Mouse (Mus musculus) 416B (cell line): Measurements from ENCODE around the gene Slc17a3.

Experiments
- DNase-seq: peaks from one replicate; pipeline ENCODE4 v3.0.0; 2011; ENCODE audit warnings: low read depth

Gene Slc17a3

GRCm38 (mm10) chr13:23879106-23879505 lies 39.9 kb downstream of the Slc17a3 start:
- no peak for DNase-seq

DNA sequence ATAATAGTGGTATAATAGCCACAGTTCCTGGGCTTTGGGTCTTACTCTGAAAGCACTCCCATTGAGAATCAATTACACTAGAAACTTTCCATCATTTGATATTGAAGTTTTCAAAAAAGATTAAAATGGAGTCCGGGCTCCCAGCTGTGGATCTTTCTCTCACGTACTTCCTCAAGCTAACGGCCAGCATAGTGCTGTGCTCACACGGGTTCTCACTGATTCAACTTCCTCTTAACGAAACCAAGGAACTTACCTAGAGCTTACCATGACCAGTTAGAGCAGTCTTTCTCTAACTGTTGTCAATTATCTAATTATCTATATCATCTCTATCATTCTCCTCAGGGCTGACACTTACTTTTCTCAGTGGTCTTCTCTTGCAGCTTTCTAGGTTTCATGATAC lies 40.4 kb downstream of the Slc17a3 start:
- DNase-seq = peak; percentile 72

GRCm38 (mm10) chr13:23885540-23885939 lies 46.3 kb downstream of the Slc17a3 start:
- peak; percentile 88 for DNase-seq

- DNase-seq = no peak
Observed at GRCm38 (mm10) chr13:23887026-23887725, 47.9 kb downstream of the Slc17a3 start.

GRCm38 (mm10) chr13:23889011-23889605 lies 49.9 kb downstream of the Slc17a3 start:
- DNase-seq = no peak

DNA sequence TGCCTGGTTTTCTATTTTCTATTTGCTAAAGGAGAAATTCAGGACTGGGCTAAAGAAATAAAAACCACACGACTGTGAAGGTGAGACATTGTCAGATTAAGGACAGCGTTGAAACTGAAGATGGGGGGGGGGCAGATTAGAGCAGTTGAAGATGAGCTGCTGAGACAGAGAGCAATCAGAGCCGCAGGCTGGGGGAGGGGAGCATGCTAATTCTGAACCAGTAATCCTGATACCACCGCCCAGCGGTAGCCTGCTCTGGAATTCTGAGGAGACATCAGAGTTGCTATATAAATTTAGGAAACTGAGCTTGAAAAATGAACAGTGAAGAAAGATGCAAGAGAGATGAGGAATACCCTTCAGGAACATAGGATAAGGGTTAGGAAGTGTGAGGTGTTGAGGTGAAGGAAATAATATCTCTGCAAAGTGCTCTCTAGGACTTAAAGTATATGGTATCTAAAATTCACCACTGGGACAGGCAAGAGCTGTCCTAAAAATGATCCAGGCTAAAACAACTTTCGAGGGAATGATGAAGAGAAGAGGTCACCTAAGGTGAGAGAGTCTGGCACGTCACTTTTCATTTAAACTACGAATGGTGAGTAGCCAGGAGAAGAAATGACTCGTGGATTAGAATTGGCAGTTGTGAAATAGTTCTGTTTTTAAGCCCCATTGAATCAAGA lies 53.5 kb downstream of the Slc17a3 start:
- DNase-seq = peak; percentile 40

DNA sequence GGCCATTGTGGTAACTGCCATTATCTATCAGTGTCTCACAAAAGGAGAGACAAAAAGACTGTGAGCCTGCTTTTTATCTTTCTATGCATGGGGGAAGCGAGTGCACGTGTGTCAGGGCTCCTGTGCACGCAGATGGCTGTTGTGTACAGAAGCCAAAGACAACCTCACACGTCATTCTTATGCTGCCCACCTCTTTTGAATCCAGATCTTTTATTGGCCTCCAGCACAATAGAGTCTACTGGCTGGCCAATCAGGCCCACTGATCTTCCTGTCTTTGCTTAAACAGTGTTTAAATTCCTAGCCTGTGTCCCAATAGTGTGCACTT lies 54.0 kb downstream of the Slc17a3 start:
- DNase-seq = no peak

DNA sequence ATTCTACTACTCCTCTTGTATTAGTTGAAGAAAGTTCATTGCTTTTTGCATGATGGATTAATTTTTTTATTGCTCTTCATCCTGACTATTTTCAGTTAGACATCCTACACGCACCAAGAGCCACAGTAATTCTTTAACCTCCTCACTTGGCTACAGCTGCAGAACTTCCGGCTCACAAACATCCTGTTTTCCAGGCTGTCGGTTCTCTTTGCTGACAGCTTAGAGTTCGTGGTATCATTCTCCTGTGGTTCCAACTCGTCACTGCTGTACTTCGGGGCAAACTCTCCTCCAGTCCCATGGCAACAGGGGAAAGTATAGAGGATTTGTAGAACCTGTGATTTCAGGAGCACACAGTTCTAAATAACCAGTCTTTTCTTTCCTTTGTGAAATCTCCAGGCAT lies 59.0 kb downstream of the Slc17a3 start:
- no peak for DNase-seq

- DNase-seq = no peak
Observed at GRCm38 (mm10) chr13:23906906-23907305, 67.7 kb downstream of the Slc17a3 start.

DNA sequence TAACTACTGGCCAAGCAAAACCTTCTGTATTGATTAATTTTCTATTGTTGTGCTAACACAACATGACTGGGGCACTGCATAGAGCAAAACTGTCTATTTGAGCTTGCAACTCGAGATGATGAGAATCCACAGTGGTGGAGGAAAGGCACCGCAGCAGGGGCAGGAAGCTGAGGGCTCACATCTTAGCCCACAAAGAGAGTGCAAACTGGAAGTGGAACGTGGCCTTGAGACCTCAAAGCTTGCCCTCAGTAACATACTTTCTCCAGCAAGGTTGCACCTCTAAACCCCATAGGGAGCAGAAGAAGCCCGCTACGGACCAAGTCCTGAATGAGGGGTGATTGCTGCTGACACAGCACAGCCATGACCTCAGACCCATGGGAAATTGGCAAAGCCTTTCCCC lies 70.9 kb downstream of the Slc17a3 start:
- DNase-seq = peak; percentile 84
